Mouse (Mus musculus): ENCODE results near the gene Zdhhc5.

- TF ChIP-seq CTCF (IDR thresholded peaks at IDR 0.05; ENCODE audit: low read depth): no peak
- TF ChIP-seq EP300 (optimal IDR thresholded peaks at IDR 0.05): no peak
These were observed 45.8 kb upstream of the Zdhhc5 start for GRCm38 (mm10) chr2:84760777-84761176.

Data from stomach, postnatal 0 days (tissue).